Mouse (Mus musculus) embryo, embryonic 10.5 days (tissue): ENCODE data around the gene Htr2b.

Experiments used
- DNase-seq: peaks from one replicate; pipeline ENCODE4 v3.0.0-alpha.2; 2015; ENCODE audit warnings: low spot score

Htr2b gene

DNA sequence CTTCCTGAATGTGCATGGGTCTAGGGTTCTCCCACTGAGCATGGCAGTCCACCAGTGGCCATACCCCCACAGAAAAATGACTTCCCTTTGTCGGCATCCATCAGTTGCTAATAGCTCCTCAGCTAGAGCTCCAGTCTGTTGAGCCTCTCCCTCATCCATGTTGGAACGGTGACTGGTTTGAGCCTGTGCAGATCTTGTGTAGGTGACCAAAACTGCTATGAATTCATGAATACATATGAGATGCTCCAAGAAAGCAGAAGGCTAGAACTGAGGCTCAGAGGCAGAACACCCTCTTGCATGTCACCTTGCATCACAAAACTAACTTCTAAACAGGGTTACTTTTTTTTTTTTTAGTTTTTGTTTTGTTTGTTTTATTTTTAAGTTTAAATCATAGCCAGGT is 35.2 kb downstream of the Htr2b start:
- DNase-seq: no peak

DNA sequence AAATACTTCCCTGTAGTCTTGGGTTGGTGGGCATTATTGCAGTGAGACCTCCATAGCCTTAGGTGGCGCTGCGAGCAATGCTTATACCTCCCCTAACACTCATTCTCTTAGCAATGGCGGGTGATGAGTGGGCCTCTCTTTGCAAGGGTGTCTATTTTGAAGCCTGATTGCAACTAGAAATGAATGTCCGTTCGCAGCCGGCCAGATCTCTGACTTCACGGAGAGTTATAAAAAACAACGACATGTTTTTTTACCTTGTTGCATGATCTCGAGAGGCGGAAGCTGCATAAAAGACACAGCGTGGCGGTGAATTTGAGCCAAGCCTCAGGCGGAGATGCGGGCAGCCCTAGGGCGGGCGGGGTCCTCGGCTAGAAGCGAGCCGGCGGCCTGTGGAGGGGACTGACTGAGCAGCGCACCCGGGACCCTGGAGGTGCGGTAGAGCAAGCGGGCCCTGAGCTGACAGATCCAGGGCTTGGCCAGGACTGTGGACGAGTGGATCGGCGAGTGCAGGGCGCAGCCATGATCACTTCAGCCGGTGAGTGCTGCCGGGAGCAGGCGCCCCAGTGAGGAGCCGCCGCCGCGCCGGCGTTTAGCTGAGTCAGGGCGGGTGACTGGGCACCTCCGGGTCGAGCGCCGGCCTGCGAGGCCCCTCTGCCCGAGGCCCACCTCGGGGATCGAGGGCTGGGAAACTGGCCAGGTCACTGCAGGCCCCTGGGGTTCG is 47.3 kb downstream of the Htr2b start, which contains the start of gene Psmd1:
TSS of gene Psmd1 (plus strand) at position 117 of the 721 bp plus-strand sequence.
- peak; percentile 98 for DNase-seq

DNA sequence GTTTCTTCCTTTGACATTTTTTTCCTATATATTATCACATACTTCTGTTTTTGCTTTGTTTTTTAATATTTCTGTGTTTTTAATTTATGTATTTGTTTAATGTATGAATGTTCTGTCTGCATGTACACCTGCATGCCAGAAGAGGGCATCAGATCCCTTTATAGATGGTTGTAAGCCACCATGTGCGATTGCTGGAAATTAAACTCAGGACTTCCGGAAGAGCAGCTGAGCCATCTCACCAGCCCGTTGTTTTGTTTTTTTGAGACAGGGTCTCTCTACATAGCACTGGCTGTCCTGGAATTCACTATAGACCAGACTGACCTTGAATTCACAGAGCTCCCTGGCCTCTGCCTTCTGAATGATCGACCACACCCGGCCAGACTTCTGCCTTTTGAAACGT is 49.2 kb downstream of the Htr2b start:
- no peak for DNase-seq

DNA sequence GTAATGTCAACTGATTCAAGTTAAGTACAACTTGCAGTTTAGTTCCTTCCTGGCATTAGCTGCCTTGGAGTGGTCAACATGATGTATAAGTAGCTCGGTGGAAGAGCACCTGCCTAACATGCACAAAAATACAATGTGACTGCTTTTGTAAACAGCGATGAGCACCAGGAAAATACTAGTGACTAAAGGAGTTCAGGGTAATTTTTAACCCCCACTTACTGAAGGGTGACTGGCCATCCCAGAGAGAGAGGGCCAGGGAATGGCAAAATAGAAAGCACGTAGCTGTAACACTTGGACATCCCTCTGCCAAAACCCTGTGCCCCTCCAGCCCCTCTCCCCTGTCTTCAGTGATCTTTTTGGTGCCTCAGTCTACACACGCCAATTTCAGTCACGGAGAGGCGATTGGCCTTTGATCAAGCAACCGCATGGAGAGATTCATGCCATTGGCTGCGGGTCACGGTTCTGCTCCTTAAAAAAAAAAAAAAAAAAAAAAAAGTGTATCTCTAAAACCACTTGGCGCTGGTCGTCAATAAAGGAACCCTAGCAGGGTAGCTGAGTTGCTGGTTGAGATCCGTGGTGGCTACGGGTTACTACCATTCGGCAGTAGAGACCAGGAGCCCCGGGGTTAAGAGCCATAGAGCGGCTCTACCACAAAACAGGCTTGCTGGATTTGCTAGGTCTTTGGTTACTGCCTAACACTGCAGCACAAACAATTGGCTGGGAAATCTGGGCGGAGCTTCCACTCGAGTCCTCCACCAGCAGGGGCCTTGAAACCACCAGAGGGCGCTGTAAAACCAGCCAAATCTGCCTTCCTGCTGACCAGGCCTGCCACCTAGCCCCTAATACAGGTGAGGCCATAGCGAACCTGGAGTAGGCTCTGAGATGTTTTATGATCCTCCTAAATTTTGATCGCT is 52.7 kb downstream of the Htr2b start:
- peak; percentile 98 for DNase-seq

DNA sequence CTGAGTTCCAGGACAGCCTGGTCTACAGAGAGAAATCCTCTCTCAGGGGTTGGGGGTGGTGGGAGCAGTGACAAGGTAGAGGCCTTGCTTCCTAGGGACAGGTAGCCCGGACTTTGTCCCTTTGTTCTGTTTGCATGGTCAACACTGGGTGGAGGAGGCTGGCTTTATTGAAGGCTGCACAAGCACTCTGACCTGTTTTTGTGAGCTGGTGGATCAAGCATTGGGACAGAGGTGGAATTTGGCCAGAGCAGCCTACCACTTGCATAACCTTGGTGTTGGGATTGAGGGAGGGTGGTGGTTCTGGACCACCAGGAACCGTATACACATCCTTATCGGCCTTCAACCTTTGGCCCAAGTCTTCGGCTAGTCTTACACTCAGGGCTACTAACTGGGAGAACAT is 55.5 kb downstream of the Htr2b start:
- DNase-seq: no peak

DNA sequence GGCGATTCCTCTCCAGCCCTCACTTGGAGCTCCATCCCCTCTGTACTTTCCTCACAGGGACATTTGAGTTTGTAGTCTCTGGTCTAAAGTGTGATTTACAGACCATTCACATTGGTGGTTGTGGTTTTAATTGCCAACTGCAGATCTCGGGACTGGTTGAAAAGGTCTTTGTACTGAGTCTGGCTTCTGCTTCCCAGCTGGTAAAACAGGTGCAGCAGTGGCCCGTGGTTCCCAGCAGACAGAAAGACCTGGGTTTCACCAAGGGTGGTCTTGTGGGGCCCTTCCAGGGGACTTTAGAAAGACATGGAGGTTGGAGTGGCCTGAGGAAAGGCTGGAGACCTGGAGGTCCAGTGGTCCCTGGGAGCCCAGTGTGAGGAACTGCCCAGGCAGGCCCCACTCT is 56.8 kb downstream of the Htr2b start:
- DNase-seq: no peak

DNA sequence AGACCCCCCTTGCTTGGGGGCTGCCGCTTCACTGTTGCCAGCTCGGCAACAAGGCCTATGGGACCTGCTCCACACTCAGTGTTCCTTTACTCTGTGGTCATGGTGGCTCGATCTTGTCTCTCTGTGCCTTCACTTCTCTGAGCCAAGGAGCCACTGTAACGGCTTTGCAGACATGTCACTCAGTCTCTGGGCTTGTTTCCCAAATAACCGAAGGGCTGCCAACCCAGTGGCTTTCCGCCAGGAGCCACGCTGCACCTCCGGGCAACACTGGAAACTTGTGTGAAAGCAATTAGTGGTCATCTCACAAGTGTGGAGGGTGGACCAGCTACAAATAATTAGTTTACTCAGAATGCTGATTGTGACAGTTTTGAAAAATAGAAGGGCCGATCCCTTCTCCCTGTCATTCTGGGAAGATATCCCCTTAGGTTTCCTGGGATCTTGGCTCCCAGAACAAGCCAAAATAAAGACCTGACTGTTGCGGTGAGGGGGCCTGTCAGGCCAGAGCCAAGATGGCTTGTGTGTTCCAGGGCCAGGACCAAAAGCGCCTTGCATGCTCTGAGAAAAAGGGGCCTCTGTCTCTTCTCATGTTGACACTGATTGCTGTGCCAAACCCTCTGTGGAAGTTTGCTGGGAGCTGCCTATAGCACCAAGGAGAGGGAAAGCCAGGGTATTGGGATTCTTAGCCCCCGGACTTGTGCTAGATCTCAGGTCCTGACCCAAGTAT is 58.4 kb downstream of the Htr2b start:
- DNase-seq: no peak
